In genomic region chr11:4160758-4161480, GRCm38 (mm10) we compare ENCODE assay signal across 8 mouse cellular contexts. TPM values are rescaled to one million over a fixed set of nuclear protein-coding genes. Genes with fewer than 3 reads are reported as not detected.
DNase-seq lines count a peak whose midpoint lies in the region; ATAC-seq and TF ChIP-seq lines count a peak whose summit lies in the region.

No protein-coding gene starts in this region.

- peak overlapping the region; percentile 87 for H3K27ac ChIP-seq in liver, embryonic 11.5 days (ENCODE audit: low read depth, low read length)
- peak overlapping the region; percentile 92 for H3K27ac ChIP-seq in stomach, postnatal 0 days (replicated peaks)

- ATAC-seq in liver, embryonic 11.5 days (replicated peaks; ENCODE audit: low FRiP score), result no peak
- ATAC-seq in stomach, postnatal 0 days (ENCODE audit: low FRiP score, low TSS enrichment), result no peak

- TF ChIP-seq CTCF in stomach, postnatal 0 days (IDR thresholded peaks at IDR 0.05; ENCODE audit: low read depth), result no peak

- peak overlapping the region; percentile 97 for H3K4me2 ChIP-seq in liver, embryonic 11.5 days
- H3K4me2 ChIP-seq in stomach, postnatal 0 days (replicated peaks; ENCODE audit: low read depth), result peak overlapping the region; percentile 76

- H3K36me3 ChIP-seq in liver, embryonic 11.5 days (ENCODE audit: control insufficient read depth, insufficient read depth, low read length), result peaks cover 28% of the 10 kb centered on the region
- H3K36me3 ChIP-seq in stomach, postnatal 0 days (ENCODE audit: control insufficient read depth, insufficient read depth, low read length), result peaks cover 14% of the 10 kb centered on the region

- H3K9ac ChIP-seq in liver, embryonic 11.5 days (ENCODE audit: low read depth, low read length), result peak overlapping the region; percentile 91
- peak overlapping the region; percentile 75 for H3K9ac ChIP-seq in stomach, postnatal 0 days (ENCODE audit: low read length)

- peak; percentile 24 for DNase-seq in cerebellum, adult 9-11 months
- no peak for DNase-seq in cerebellum, postnatal 36 days
- DNase-seq in thymus, postnatal 25 days, result peak; percentile 4
- DNase-seq in thymus, postnatal 0 days (ENCODE audit: low spot score), result no peak
- DNase-seq in liver, embryonic 11.5 days (ENCODE audit: low spot score), result no peak
- DNase-seq in stomach, postnatal 0 days (ENCODE audit: low spot score), result no peak
- DNase-seq in right cerebral cortex, postnatal 4 days, result no peak
- no peak for DNase-seq in gastrocnemius, postnatal 36 days

- peak overlapping the region; percentile 95 for H3K4me3 ChIP-seq in liver, embryonic 11.5 days (ENCODE audit: low read depth, low read length)
- peak overlapping the region; percentile 68 for H3K4me3 ChIP-seq in stomach, postnatal 0 days (ENCODE audit: low read depth, low read length)

- no peaks in the 10 kb centered on the region for H3K27me3 ChIP-seq in liver, embryonic 11.5 days (replicated peaks; ENCODE audit: control insufficient read depth, insufficient read depth, low read length)
- no peaks in the 10 kb centered on the region for H3K27me3 ChIP-seq in stomach, postnatal 0 days (ENCODE audit: control insufficient read depth, insufficient read depth, low read length)

- 3% methylated on average over 15 of the region's 15 CpGs for WGBS in liver, embryonic 11.5 days
- 3% methylated on average over 15 of the region's 15 CpGs for WGBS in stomach, postnatal 0 days

- H3K9me3 ChIP-seq in liver, embryonic 11.5 days (ENCODE audit: control insufficient read depth, low read length), result no peaks in the 10 kb centered on the region
- no peaks in the 10 kb centered on the region for H3K9me3 ChIP-seq in stomach, postnatal 0 days (ENCODE audit: control insufficient read depth, low read length)

- intact Hi-C loops in gastrocnemius, postnatal 36 days (cut with DNase I), result loop anchor here (2.0 kb wide), 1 partner anchor 26 kb away; the partner anchor contains the start of gene Tbc1d10a

- peaks cover 25% of the 10 kb centered on the region for H3K4me1 ChIP-seq in liver, embryonic 11.5 days (replicated peaks; ENCODE audit: control insufficient read depth, insufficient read depth, low read length)
- peaks cover 10% of the 10 kb centered on the region; the same call in 1 of the 2 replicates for H3K4me1 ChIP-seq in stomach, postnatal 0 days (replicated peaks; ENCODE audit: control insufficient read depth, insufficient read depth)

- TF ChIP-seq EP300 in stomach, postnatal 0 days (optimal IDR thresholded peaks at IDR 0.05), result no peak

RNA-seq across cellular contexts. Expression of gene Sf3a1, which starts 0.8 kb away (rescaled TPM):
- polyA plus RNA-seq in thymus, postnatal 0 days (2015; fragmentation: Nextera tagmentation; extraction: Ambion mirVana), result 35.4 and 42.0 TPM in 2 replicates
- polyA plus RNA-seq in liver, embryonic 11.5 days (2014; fragmentation: Nextera tagmentation; extraction: Ambion mirVana), result 76.0 and 76.7 TPM in 2 replicates
- 16.0 and 16.5 TPM in 2 replicates for polyA plus RNA-seq in stomach, postnatal 0 days (2015; fragmentation: Nextera tagmentation; extraction: Ambion mirVana)
- 10 to 100 TPM; 16.2 to 17.0 TPM for total RNA-seq in gastrocnemius, postnatal 36 days (2021)

RNA-seq across cellular contexts. Expression of gene Ccdc157, which starts 0.8 kb away (rescaled TPM):
- polyA plus RNA-seq in thymus, postnatal 0 days (2015; fragmentation: Nextera tagmentation; extraction: Ambion mirVana), result 2.0 and 2.2 TPM in 2 replicates
- polyA plus RNA-seq in liver, embryonic 11.5 days (2014; fragmentation: Nextera tagmentation; extraction: Ambion mirVana), result 2.2 and 2.3 TPM in 2 replicates
- 2.1 and 2.2 TPM in 2 replicates for polyA plus RNA-seq in stomach, postnatal 0 days (2015; fragmentation: Nextera tagmentation; extraction: Ambion mirVana)
- total RNA-seq in gastrocnemius, postnatal 36 days (2021), result 1 to 10 TPM; 2.6 to 2.8 TPM

RNA-seq across cellular contexts. Expression of gene Tbc1d10a, which starts 25.7 kb away (rescaled TPM):
- polyA plus RNA-seq in thymus, postnatal 0 days (2015; fragmentation: Nextera tagmentation; extraction: Ambion mirVana), result 50.1 and 58.2 TPM in 2 replicates
- 13.2 and 13.6 TPM in 2 replicates for polyA plus RNA-seq in liver, embryonic 11.5 days (2014; fragmentation: Nextera tagmentation; extraction: Ambion mirVana)
- 35.1 and 38.5 TPM in 2 replicates for polyA plus RNA-seq in stomach, postnatal 0 days (2015; fragmentation: Nextera tagmentation; extraction: Ambion mirVana)
- total RNA-seq in gastrocnemius, postnatal 36 days (2021), result 1 to 10 TPM; 3.7 to 4.4 TPM

RNA-seq across cellular contexts. Expression of gene Rnf215, which starts 25.9 kb away (rescaled TPM):
- polyA plus RNA-seq in thymus, postnatal 0 days (2015; fragmentation: Nextera tagmentation; extraction: Ambion mirVana), result 18.9 and 19.6 TPM in 2 replicates
- 10.4 and 11.6 TPM in 2 replicates for polyA plus RNA-seq in liver, embryonic 11.5 days (2014; fragmentation: Nextera tagmentation; extraction: Ambion mirVana)
- polyA plus RNA-seq in stomach, postnatal 0 days (2015; fragmentation: Nextera tagmentation; extraction: Ambion mirVana), result 19.6 and 23.2 TPM in 2 replicates
- total RNA-seq in gastrocnemius, postnatal 36 days (2021), result 1 to 10 TPM; 4.4 to 5.5 TPM

RNA-seq across cellular contexts. Expression of gene Sec14l2, which starts 37.7 kb away (rescaled TPM):
- polyA plus RNA-seq in thymus, postnatal 0 days (2015; fragmentation: Nextera tagmentation; extraction: Ambion mirVana), result 0.30 and 0.54 TPM in 2 replicates
- polyA plus RNA-seq in liver, embryonic 11.5 days (2014; fragmentation: Nextera tagmentation; extraction: Ambion mirVana), result 6.2 and 6.8 TPM in 2 replicates
- polyA plus RNA-seq in stomach, postnatal 0 days (2015; fragmentation: Nextera tagmentation; extraction: Ambion mirVana), result 0.95 and 1.5 TPM in 2 replicates
- total RNA-seq in gastrocnemius, postnatal 36 days (2021), result under 1 TPM; 0.33 to 0.42 TPM

Comparison
In these comparisons a context has a peak if more than half of its experiments do, and no peak if none do; other contexts are left out.
1. DNase-seq: peak in cerebellum, adult 9-11 months (single experiment) and thymus, postnatal 25 days (single experiment); none in cerebellum, postnatal 36 days (0 of 2), thymus, postnatal 0 days (single experiment), liver, embryonic 11.5 days (single experiment), stomach, postnatal 0 days (single experiment), right cerebral cortex, postnatal 4 days (single experiment) and gastrocnemius, postnatal 36 days (0 of 2).